Mouse (Mus musculus) hindbrain, embryonic 16.5 days (tissue): ENCODE results near the gene Nr1d2. TPM values are rescaled to one million over a fixed set of nuclear protein-coding genes. Genes with fewer than 3 reads are reported as not detected.
A peak's percentile ranks its signal among the peaks of the same experiment; 100 is the strongest.

Experiments
- ATAC-seq: fragments of 200-750 bp; cut with Nextera tagmentation; 2 replicates; pipeline ENCODE4 v1.8.0; 2017; ENCODE audit warnings: moderate TSS enrichment, moderate library complexity
- H3K27ac ChIP-seq: fragments of 300-500 bp; sonication (generic); 2 replicates; pipeline ENCODE4 v1.5.1; 2014; ENCODE audit warnings: low read depth, mild to moderate bottlenecking, control low read depth, low read length, moderate library complexity
- H3K27me3 ChIP-seq: fragments of 300-500 bp; sonication (generic); replicated peaks from 2 replicates; pipeline ENCODE4 v1.6.1; 2014; ENCODE audit warnings: low read length; ENCODE audit not compliant: control insufficient read depth, insufficient read depth
- H3K36me3 ChIP-seq: fragments of 300-500 bp; sonication (generic); 2 replicates; pipeline ENCODE4 v1.6.1; 2014; ENCODE audit warnings: mild to moderate bottlenecking, low read length, moderate library complexity, mixed read lengths; ENCODE audit not compliant: control insufficient read depth, insufficient read depth
- H3K4me1 ChIP-seq: fragments of 300-500 bp; sonication (generic); 2 replicates; pipeline ENCODE4 v1.6.1; 2014; ENCODE audit warnings: low read depth, low read length; ENCODE audit not compliant: control insufficient read depth, insufficient read depth
- H3K4me2 ChIP-seq: fragments of 300-500 bp; sonication (generic); 2 replicates; pipeline ENCODE4 v1.6.1; 2014; ENCODE audit warnings: mild to moderate bottlenecking, low read length, control low read depth, moderate library complexity
- H3K4me3 ChIP-seq: fragments of 300-500 bp; sonication (generic); 2 replicates; pipeline ENCODE4 v1.5.1; 2014; ENCODE audit warnings: mild to moderate bottlenecking, low read length, control low read depth, moderate library complexity
- H3K9ac ChIP-seq: fragments of 300-500 bp; sonication (generic); 2 replicates; pipeline ENCODE4 v1.6.1; 2014; ENCODE audit warnings: low read depth, mild to moderate bottlenecking, control low read depth, low read length, moderate library complexity
- H3K9me3 ChIP-seq: fragments of 300-500 bp; sonication (generic); 2 replicates; pipeline ENCODE4 v1.6.1; 2014; ENCODE audit warnings: mild to moderate bottlenecking, low read length, moderate library complexity; ENCODE audit not compliant: control insufficient read depth
- WGBS: fragments of 180-500 bp; shearing (Covaris S2); extraction: QIAGEN DNeasy Blood & Tissue Kit; methylation state at CpG from one replicate; pipeline ENCODE4 v1.1.7; 2014; 5-methylcytosine and 5-hydroxymethylcytosine counted together
- polyA plus RNA-seq: library from polyadenylated mRNA; unstranded; fragments of >200 nt; fragmentation: Nextera tagmentation; extraction: Ambion mirVana; gene quantifications from 2 replicates; pipeline ENCODE4 v1.2.1, GENCODE M21; 2015

Nr1d2 gene
- polyA plus RNA-seq = 6.6 and 7.1 TPM in 2 replicates

GRCm38 (mm10) chr14:18238750-18239731 is at the start of gene Nr1d2:
Gene Nr1d2, minus strand, starts transcription at chr14:18239127.
- no peaks in the 10 kb centered on the region for H3K9me3 ChIP-seq
- no peaks in the 10 kb centered on the region for H3K36me3 ChIP-seq
- H3K27me3 ChIP-seq = no peaks in the 10 kb centered on the region
- peak within 1 kb of the TSS; percentile 87 for H3K27ac ChIP-seq
- WGBS = under 1% methylated on average over 48 of the region's 66 CpGs
- H3K4me3 ChIP-seq = peak within 1 kb of the TSS; percentile 96
- ATAC-seq = peak; percentile 92
- peak within 1 kb of the TSS; percentile 79 for H3K4me2 ChIP-seq
- no peaks in the 10 kb centered on the region for H3K4me1 ChIP-seq
- H3K9ac ChIP-seq = peak within 1 kb of the TSS; percentile 72

GRCm38 (mm10) chr14:18287391-18287790 is 48.5 kb upstream of the Nr1d2 start:
- Histone ChIP-seq H3K27me3 (no peaks in the 10 kb centered on the region), H3K4me3 (no peak overlapping the region), H3K9ac (no peak overlapping the region), H3K4me2 (no peak overlapping the region), H3K36me3 (peaks cover 3% of the 10 kb centered on the region; the same call in 1 of the 2 replicates), H3K4me1 (no peaks in the 10 kb centered on the region), H3K27ac (no peak overlapping the region), H3K9me3 (no peaks in the 10 kb centered on the region)
- 78% methylated on average over 2 of the region's 2 CpGs for WGBS
- no peak for ATAC-seq

- H3K9me3 ChIP-seq = no peaks in the 10 kb centered on the region
- H3K27ac ChIP-seq = no peak overlapping the region
- no peak overlapping the region for H3K9ac ChIP-seq
- no peak overlapping the region for H3K4me3 ChIP-seq
- H3K36me3 ChIP-seq = peaks cover 3% of the 10 kb centered on the region; the same call in 1 of the 2 replicates
- H3K4me1 ChIP-seq = no peaks in the 10 kb centered on the region
- no peak overlapping the region for H3K4me2 ChIP-seq
- ATAC-seq = no peak
- H3K27me3 ChIP-seq = no peaks in the 10 kb centered on the region
- WGBS = 97% methylated on average over 2 of the region's 2 CpGs
Measured at GRCm38 (mm10) chr14:18286441-18286840, 47.5 kb upstream of the Nr1d2 start.

- Histone ChIP-seq H3K9ac (no peak overlapping the region), H3K4me1 (no peaks in the 10 kb centered on the region), H3K27me3 (no peaks in the 10 kb centered on the region), H3K4me3 (no peak overlapping the region), H3K9me3 (no peaks in the 10 kb centered on the region), H3K36me3 (peaks cover 3% of the 10 kb centered on the region; the same call in 1 of the 2 replicates), H3K4me2 (no peak overlapping the region), H3K27ac (no peak overlapping the region)
- WGBS = 94% methylated on average over 3 of the region's 3 CpGs
- no peak for ATAC-seq
Measured at GRCm38 (mm10) chr14:18285476-18285875, 46.5 kb upstream of the Nr1d2 start.

GRCm38 (mm10) chr14:18284581-18284980 is 45.7 kb upstream of the Nr1d2 start:
- Histone ChIP-seq H3K4me3 (no peak overlapping the region), H3K36me3 (peaks cover 5% of the 10 kb centered on the region; the same call in 1 of the 2 replicates), H3K9me3 (no peaks in the 10 kb centered on the region), H3K27ac (no peak overlapping the region), H3K4me1 (no peaks in the 10 kb centered on the region), H3K27me3 (no peaks in the 10 kb centered on the region), H3K4me2 (no peak overlapping the region), H3K9ac (no peak overlapping the region)
- 83% methylated on average over 2 of the region's 2 CpGs for WGBS
- no peak for ATAC-seq

GRCm38 (mm10) chr14:18280375-18280774 is 41.4 kb upstream of the Nr1d2 start:
- ATAC-seq = no peak
- Histone ChIP-seq H3K36me3 (peaks cover 19% of the 10 kb centered on the region), H3K4me3 (no peak overlapping the region), H3K27ac (no peak overlapping the region), H3K4me1 (no peaks in the 10 kb centered on the region), H3K4me2 (no peak overlapping the region), H3K27me3 (no peaks in the 10 kb centered on the region), H3K9me3 (no peaks in the 10 kb centered on the region), H3K9ac (no peak overlapping the region)
- WGBS = 67% methylated on average over 5 of the region's 5 CpGs

GRCm38 (mm10) chr14:18274526-18274925 is 35.6 kb upstream of the Nr1d2 start:
- Histone ChIP-seq H3K36me3 (peaks cover 14% of the 10 kb centered on the region), H3K4me1 (peaks cover 8% of the 10 kb centered on the region), H3K27me3 (no peaks in the 10 kb centered on the region), H3K4me2 (no peak overlapping the region), H3K27ac (no peak overlapping the region), H3K4me3 (no peak overlapping the region), H3K9ac (no peak overlapping the region), H3K9me3 (no peaks in the 10 kb centered on the region)
- no peak for ATAC-seq
- WGBS = 79% methylated on average over 1 of the region's 1 CpGs

- ATAC-seq = no peak
- Histone ChIP-seq H3K4me2 (peak overlapping the region; percentile 56), H3K9me3 (no peaks in the 10 kb centered on the region), H3K4me3 (peak overlapping the region; percentile 76), H3K27me3 (no peaks in the 10 kb centered on the region), H3K4me1 (peaks cover 14% of the 10 kb centered on the region), H3K36me3 (peaks cover 15% of the 10 kb centered on the region), H3K27ac (peak overlapping the region; percentile 74; the same call in 1 of the 2 replicates), H3K9ac (peak overlapping the region; percentile 77)
- 3% methylated on average over 6 of the region's 7 CpGs for WGBS
Measured at GRCm38 (mm10) chr14:18271666-18272065, 32.7 kb upstream of the Nr1d2 start.
